Mouse (Mus musculus) layer of hippocampus, postnatal 14 days (tissue): ENCODE measurements around the gene Spdye4a. TPM values are rescaled to one million over a fixed set of nuclear protein-coding genes. Genes with fewer than 3 reads are reported as not detected.
"Not testable (repeated sequence)": the region's sequence is repeated elsewhere in the genome, so short reads cannot be mapped to it uniquely, and the experiment has no call there.

Source experiments
- DNase-seq, 2 experiments: peaks; one replicate each; pipeline ENCODE4 v3.0.0; 2021 to 2022; ENCODE audit warnings: low spot score in 2 of 2, mixed read lengths in 1 of 2
- total RNA-seq, 2 experiments: library from RNA; stranded (reverse); gene quantifications; 2 replicates each; pipeline ENCODE4 v1.2.3; 2021

The Spdye4a gene
- total RNA-seq, 2 experiments from 2014 or later, result not detected

GRCm38 (mm10) chr5:143235028-143235693 is 8.5 kb upstream of the Spdye4a start, which contains the start of gene Zfp12:
TSS of gene Zfp12 (plus strand) at chr5:143235163.
- DNase-seq, result peak; percentile 93 to 98

GRCm38 (mm10) chr5:143222287-143222686 is 4.4 kb downstream of the Spdye4a start:
- DNase-seq, result no peak

GRCm38 (mm10) chr5:143220996-143221395 is 5.7 kb downstream of the Spdye4a start:
- no peak for DNase-seq

- no peak for DNase-seq
Measured at GRCm38 (mm10) chr5:143213832-143214231, 12.9 kb downstream of the Spdye4a start.

- DNase-seq, result no peak
Measured at GRCm38 (mm10) chr5:143205015-143205414, 21.7 kb downstream of the Spdye4a start.

GRCm38 (mm10) chr5:143196506-143196905 is 30.2 kb downstream of the Spdye4a start:
- no peak for DNase-seq

- no peak for DNase-seq
Measured at GRCm38 (mm10) chr5:143195166-143195565, 31.5 kb downstream of the Spdye4a start.

GRCm38 (mm10) chr5:143194747-143195146 is 31.9 kb downstream of the Spdye4a start:
- not testable (repeated sequence) for DNase-seq

- DNase-seq, result no peak
Measured at GRCm38 (mm10) chr5:143192806-143193205, 33.9 kb downstream of the Spdye4a start.

- DNase-seq, result not testable (repeated sequence)
Measured at GRCm38 (mm10) chr5:143188014-143188413, 38.7 kb downstream of the Spdye4a start.

GRCm38 (mm10) chr5:143180255-143181076 is 46.2 kb downstream of the Spdye4a start, which contains the start of the genes Rbak and Spdye4b:
TSS of gene Rbak (minus strand) at chr5:143180775.
TSS of gene Spdye4b (plus strand) at chr5:143181017.
- peak; percentile 90 to 96 for DNase-seq

- DNase-seq, result peak in 1 of 2 experiments; percentile 14
Measured at GRCm38 (mm10) chr5:143179179-143179578, 47.5 kb downstream of the Spdye4a start.

GRCm38 (mm10) chr5:143177541-143178200 is 49.0 kb downstream of the Spdye4a start:
- no peak for DNase-seq

- no peak for DNase-seq
Measured at GRCm38 (mm10) chr5:143175970-143176369, 50.7 kb downstream of the Spdye4a start.

Other genes starting within 250 kb of the Spdye4a start
- gene Rnf216, start 113.9 kb downstream of the Spdye4a start, total RNA-seq, result 10 to 100 TPM; 46.4 to 47.4 TPM
- under 1 TPM; 0.10 to 0.12 TPM for gene Olfr718-ps1, start 79.3 kb downstream of the Spdye4a start, total RNA-seq
- gene Rbak, start 46.1 kb downstream of the Spdye4a start, total RNA-seq, result 10 to 100 TPM; 15.2 to 16.6 TPM
- not detected for gene Spdye4b, start 45.9 kb downstream of the Spdye4a start, total RNA-seq
- 10 to 100 TPM; 25.5 to 25.6 TPM for gene Zfp12, start 8.3 kb upstream of the Spdye4a start, total RNA-seq
- 10 to 100 TPM; 20.1 to 20.6 TPM for gene Zfp316, start 43.1 kb upstream of the Spdye4a start, total RNA-seq
- 1 to 10 TPM; 7.7 to 7.9 TPM for gene Zfp853, start 66.7 kb upstream of the Spdye4a start, total RNA-seq
- gene E130309D02Rik, start 88.5 kb upstream of the Spdye4a start, total RNA-seq, result 10 to 100 TPM; 20.8 to 23.1 TPM
- gene Zdhhc4, start 102.4 kb upstream of the Spdye4a start, total RNA-seq, result 10 to 100 TPM; 41.8 to 47.1 TPM
- 1 to 10 TPM; 4.1 to 8.1 TPM for gene Grid2ip, start 130.4 kb upstream of the Spdye4a start, total RNA-seq
- gene Kdelr2, start 176.9 kb upstream of the Spdye4a start, total RNA-seq, result 10 to 100 TPM; 42.9 to 49.7 TPM
- gene Daglb, start 237.7 kb upstream of the Spdye4a start, total RNA-seq, result 10 to 100 TPM; 22.8 to 22.9 TPM